Mouse (Mus musculus): ENCODE measurements around the gene Hmga1b.
"Not testable (repeated sequence)": the region's sequence is repeated elsewhere in the genome, so short reads cannot be mapped to it uniquely, and the experiment has no call there.

Gene Hmga1b

DNA sequence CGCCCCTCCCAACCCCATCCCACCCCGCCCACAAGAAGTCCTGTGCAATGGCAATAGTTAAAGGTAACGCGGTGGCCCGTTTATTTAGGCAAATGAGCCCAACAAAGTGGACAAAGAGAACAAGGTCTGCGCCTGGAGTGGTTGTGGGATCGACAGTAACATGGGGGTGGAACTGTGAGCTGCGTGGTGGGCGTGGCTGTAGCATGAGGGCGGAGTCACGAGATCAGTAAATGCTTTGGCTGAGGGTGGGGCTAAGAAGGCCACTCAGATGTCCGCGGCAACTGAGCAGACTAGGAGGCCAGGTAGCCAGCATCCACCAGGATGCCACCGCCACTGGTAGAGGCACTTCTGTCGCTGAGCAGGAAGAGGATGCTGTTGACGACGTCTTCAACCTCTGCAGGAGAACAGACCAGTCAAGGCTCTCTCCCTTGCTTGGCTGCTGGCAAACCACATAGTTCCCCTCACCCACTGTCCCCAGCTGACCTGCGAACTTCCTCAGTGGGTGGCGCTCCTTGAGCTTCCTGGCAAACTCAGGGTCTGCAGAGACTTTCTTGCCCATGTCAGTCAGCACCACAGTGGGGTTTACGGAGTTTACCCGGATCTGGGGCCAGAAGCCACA is 33.1 kb upstream of the Hmga1b start:
- in situ Hi-C loops (cut with MboI; ENCODE audit: low pct_unique_long_range_greater_than_20kb in 1 of 2, low sequenced_read_pairs in 2 of 2, unreplicated experiment in 1 of 2), result loop anchor here (5.0 to 10.0 kb wide), 4 partner anchors 38 to 305 kb away; partner anchors contain the start of gene Cd7 (in 1 of the 2)

DNA sequence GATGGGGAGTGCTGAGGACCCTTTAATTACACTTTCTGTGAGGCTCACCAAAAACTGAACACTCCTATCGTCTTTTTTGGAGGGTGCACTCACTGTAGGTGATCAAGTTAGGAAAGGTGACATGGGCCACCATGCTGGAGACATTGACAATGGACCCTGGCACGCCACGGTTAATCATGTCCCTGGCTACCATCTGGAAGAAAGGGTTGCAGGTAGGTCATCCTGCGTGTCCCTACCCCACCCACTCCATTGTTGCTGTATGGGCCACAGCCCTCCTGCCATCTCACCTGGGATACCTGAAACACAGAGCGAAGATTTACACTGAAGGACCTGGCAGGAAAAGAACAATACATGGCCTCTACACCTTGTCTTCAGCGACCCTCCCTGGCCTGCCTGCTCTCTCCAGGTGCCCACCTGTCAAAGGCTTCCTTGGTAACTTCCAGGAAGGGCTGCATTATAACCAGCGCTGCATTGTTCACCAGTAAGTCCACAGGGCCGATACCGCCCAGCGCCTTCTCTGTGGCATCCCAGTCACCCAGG is 32.2 kb upstream of the Hmga1b start:
- in situ Hi-C loops (cut with MboI; ENCODE audit: low pct_unique_long_range_greater_than_20kb in 1 of 2, low sequenced_read_pairs in 2 of 2, unreplicated experiment in 1 of 2), result no loop called here

DNA sequence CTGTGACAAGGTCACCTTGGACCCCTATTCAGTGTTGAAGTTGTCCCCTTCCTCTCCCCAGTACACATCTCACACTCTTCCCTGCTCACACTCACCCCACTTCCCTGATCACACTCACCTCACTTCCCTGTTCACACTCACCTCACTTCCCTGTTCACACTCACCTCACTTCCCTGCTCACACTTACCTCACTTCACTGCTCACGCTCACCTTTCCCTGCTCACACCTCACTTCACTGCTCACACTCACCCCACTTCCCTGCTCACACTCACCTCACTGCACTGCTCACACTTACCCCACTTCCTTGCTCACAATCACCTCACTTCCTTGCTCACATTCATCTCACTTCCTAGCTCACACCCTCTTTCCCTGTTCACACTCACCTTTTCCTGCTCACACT is 31.2 kb upstream of the Hmga1b start:
- in situ Hi-C loops (cut with MboI; ENCODE audit: low pct_unique_long_range_greater_than_20kb in 1 of 2, low sequenced_read_pairs in 2 of 2, unreplicated experiment in 1 of 2), result no loop called here

DNA sequence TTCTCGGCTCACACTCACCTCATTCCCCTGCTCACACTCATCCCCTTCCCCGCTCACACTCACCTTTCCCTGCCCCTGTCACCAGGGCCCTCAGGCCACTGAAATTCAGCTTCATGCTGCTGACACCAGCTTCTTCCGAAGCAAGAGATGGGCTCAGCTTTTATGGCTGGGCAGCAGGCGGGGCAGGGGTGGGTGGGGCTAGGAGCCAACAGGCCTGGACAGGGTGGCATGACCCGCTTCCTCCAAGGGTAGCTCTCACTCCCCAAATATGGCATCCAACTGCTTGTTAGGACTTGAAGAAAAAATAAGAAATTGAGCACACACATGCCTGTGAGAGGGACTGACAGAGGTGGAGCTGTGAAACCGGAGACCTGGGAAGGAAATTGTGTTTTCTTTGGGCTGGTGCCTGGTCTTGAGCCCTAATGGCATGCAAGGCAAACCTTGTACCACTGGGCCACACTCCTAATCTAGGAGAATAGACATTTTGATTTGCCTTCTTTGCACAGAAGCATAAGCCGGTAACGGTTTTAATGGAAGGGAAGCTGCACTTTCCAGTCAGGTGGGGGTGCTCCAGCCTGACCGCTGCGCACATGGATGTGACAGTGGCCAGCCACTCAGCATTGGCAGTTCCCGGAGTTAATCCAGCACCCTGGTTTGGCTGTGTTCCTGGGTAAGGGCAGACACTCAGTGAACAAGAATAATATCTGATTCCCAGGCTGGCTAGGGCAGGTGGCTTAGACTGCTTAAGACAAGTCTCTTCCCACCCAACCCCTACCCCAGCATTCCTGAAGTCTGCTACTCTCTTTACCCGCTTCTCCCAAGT is 30.5 kb upstream of the Hmga1b start, which contains the start of gene Cbr2:
Gene Cbr2 (minus strand): TSS at position 257 of the 823 bp plus-strand sequence.
- in situ Hi-C loops (cut with MboI; ENCODE audit: low pct_unique_long_range_greater_than_20kb in 1 of 2, low sequenced_read_pairs in 2 of 2, unreplicated experiment in 1 of 2), result no loop called here

DNA sequence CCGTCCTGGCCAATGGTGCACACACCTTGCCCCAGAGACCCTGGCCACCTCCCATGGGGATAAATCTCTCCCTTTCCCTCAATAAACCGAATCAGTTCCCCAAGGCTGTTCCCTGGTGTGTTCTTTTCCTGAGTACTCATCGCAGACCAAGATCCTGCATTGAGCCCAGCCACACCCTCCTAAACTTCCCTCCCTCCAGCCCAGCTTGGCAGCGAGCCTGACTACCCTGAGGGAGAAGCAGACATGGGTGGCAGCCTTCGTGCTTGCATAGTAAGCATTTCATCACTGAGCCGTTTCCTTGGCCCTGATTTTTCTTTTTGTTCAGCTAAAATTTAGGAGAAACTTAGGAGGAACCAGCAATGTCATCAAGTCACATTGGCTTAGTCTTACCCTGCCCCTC is 29.1 kb upstream of the Hmga1b start:
- in situ Hi-C loops (cut with MboI; ENCODE audit: low pct_unique_long_range_greater_than_20kb in 1 of 2, low sequenced_read_pairs in 2 of 2, unreplicated experiment in 1 of 2), result no loop called here

DNA sequence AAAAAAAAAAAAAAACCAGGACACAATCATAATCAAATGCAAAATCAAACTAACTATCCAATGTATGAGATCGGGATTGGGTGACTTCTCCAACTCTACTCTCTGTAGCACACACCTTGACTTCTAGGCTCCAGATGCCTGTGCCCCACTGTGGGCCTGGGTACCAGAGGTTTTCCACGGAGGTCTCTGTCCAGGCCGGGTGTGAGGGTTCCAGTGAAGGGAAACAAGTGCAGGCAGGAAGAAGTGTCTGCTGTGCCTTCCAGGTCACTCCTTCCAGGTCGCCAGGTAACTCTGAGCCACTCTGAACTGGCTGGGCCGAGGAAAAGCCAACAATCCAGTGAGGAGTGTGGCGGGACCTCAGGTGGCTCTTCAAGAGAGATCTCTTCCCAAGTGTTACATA is 26.2 kb upstream of the Hmga1b start:
- in situ Hi-C loops (cut with MboI; ENCODE audit: low pct_unique_long_range_greater_than_20kb in 1 of 2, low sequenced_read_pairs in 2 of 2, unreplicated experiment in 1 of 2), result no loop called here

DNA sequence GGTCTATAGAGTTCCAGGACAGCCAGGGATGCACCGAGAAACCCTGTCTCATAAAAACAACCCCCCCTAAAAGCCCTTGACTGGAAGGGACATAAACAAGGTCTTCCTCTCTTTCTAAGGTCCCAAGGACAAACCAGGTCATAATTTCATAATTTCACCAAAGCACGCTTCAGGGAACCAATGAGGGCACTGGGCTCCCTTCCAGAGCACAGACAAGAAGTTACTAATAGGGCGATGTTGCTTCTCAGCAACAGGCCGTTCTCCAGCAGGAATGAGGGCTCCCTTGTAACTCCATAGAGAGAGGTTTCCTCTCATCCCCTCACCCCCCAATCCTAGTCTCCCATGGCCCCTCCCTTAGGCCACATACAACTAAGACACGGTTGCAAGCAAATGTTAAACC is 21.6 kb upstream of the Hmga1b start:
- in situ Hi-C loops (cut with MboI; ENCODE audit: low pct_unique_long_range_greater_than_20kb in 1 of 2, low sequenced_read_pairs in 2 of 2, unreplicated experiment in 1 of 2), result no loop called here

DNA sequence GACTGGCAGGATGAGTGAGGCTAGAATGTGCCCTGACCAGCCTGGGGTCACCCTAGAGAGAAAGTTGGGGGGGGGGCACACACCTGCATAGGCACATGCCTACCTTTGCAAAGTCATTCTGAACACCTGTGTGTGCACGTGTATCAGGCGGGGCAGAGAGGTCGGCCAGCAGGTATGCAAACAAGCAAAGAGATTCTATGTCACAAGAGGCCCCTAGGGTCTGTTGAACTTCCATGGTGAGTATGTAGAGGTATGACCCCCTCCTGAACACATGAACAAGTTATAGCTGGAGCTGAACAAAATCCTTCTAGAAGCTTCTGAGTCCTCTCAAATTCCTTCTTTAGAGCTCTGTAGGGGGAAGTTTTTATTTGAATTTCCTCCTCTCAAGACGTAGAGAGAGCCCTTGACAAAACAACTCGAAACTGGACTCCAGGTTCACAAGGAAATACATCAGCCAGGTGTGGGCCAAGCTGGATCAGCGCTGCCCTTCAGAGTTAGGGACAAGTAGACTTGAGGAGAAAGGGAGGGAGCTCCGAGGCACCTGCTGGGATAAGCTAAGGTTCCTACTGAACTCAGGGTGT is 18.4 kb upstream of the Hmga1b start:
- in situ Hi-C loops (cut with MboI; ENCODE audit: low pct_unique_long_range_greater_than_20kb in 1 of 2, low sequenced_read_pairs in 2 of 2, unreplicated experiment in 1 of 2), result no loop called here

DNA sequence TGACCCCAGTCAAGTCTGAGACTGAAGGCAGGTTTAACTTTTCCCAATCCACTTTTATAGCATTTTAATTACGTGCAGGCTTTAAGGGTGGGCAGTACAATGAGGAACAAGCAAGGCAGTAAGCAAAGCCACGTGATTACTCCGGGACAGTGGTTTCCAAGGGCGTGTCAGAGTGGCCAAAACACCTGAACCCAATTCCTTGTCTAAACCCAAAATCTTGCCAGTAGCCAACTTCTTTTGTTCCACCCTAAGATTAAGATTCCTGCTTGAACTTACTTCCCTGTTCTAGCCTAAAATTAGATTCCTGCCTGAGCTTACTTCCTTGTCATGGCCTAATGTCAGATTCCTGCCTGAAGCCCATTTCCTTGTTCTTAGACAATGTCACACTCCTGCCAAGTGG is 14.6 kb upstream of the Hmga1b start:
- in situ Hi-C loops (cut with MboI; ENCODE audit: low pct_unique_long_range_greater_than_20kb in 1 of 2, low sequenced_read_pairs in 2 of 2, unreplicated experiment in 1 of 2), result no loop called here

DNA sequence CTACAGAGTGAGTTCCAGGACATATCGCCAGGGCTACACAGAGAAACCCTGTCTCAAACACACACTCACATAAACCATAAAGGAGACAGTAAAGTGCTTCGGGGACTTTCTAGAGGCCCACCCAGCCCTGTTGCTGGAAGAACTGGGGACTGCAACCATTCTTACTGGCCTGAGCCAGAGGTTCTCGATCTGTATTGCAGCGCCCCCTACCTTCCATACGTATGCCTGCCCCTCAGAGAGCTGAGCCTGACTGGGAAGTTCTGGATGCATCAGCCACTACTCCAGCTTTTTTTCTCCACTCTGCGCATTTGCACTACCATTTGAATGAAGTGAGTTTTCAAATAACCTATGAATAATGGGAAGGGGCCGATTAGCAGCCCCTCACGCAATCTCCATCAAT is 13.2 kb upstream of the Hmga1b start:
- in situ Hi-C loops (cut with MboI; ENCODE audit: low pct_unique_long_range_greater_than_20kb in 1 of 2, low sequenced_read_pairs in 2 of 2, unreplicated experiment in 1 of 2), result no loop called here

DNA sequence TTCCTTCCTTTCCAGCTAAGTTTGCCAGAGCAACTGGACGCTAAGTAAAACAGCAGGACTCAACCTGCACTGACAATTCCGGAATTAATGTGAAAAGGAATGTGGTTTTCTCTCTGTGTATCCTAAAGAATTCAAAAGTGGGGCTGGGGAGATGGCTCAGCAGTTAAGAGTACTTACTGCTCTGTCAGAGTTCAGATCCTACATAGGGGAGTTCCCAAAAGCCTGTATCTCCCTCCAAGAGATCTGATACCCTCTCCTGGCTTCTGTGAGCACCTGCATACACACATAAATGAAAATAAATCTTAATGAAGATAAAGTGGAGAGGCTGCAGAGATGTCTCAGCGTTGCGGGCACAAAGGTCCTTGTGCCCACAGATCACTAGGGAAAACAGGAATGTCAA is 11.0 kb upstream of the Hmga1b start:
- in situ Hi-C loops (cut with MboI; ENCODE audit: low pct_unique_long_range_greater_than_20kb in 1 of 2, low sequenced_read_pairs in 2 of 2, unreplicated experiment in 1 of 2), result no loop called here

DNA sequence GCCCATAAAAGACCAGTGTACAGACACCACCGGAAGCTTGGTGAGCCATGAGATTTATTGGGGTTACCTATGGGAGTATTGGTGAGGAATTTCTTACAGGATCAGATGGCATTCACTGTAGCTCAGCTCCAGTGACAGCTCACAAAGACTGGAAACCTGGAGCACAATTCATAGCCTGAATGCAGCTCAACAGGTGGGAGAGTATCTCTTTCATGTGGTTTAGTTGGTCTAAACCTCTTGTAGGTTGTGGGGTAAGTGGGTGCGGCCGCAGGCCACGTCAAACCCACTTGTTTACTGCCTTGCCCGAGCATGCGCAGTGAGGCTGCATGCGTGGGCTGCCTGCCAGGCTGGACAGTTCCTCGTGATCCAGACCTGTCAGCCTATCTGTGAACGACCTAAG is 2.4 kb upstream of the Hmga1b start:
- in situ Hi-C loops (cut with MboI; ENCODE audit: low pct_unique_long_range_greater_than_20kb in 1 of 2, low sequenced_read_pairs in 2 of 2, unreplicated experiment in 1 of 2), result no loop called here

DNA sequence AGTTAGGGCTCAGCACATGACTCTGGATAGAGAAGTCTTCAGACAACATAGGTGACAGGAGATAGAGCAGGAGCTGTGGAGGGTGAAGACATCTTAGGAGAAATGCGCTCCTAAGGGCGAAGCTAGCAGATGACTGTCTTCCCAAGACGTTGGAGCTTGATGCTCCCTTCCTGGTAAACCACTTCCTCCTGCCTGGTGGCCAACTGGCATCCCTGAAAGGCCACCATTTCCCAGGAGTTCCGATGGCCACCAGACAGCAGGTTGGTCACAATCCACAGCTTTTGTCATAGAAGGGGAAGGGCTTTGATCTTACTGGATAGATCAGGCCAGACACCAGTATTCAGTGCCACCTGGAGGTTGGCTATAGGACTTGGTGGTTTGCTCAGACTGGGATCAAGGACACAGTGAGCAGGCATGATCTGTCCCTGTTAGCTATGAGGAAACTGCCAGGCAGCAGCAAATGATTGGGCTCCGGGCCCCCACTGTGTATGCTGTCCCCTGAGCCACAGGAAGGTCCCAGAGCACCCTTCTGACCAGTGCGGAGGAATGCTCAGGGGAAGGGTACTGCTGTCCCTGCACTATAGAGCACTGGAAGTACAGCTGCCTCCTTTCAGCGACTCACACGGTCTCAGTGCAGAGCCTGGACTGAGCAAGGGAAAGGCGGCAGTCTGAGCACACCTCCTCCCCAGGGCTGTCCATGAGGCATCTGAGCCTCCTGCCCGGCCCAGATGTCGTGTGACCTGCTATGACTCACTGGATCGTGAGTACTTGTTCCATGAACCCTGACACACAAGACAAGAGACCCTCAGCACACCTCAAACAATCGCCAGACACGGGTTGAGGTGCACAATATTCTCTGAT is 553 bp upstream of the Hmga1b start:
- in situ Hi-C loops (cut with MboI; ENCODE audit: low pct_unique_long_range_greater_than_20kb in 1 of 2, low sequenced_read_pairs in 2 of 2, unreplicated experiment in 1 of 2), result no loop called here

DNA sequence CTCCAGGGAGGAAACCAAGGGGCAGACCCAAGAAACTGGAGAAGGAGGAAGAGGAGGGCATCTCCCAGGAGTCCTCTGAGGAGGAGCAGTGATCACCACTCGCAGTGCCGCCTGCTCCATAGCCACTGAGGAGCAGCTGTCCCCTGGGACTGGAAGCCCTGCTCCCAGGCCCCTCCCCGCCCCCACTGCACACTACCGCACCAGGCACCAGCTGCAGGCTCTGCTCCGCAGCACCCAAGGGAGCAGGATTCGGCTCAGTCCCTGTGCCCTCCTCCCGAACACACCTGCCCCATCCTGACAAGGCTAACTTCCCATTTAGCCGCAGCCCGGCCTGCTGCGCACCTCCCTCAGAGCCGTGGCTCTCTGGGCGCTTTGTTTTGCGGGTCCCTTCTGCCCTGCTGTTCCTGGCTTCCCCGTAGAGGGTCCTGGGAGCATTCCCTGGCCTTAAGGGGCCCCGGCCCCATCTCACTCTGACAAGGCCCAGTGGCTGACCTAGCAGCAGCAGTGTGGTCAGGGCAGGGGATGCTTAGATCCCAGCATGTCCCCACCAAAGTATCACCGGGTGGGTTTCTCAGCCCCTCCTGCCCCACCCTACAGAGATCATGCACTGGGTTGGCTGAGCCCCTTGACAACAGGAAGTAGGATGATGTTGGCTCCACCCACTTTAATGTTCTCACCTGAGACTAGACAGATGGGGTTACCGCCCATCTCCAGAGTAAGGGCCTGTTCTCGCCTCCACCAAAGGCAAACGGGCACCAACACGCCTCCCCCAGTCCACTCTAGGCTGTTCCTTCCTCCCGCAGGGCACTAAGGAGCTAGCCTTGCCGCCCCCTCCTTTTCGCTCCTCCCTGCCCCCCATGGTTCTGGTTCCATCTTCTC is 766 bp downstream of the Hmga1b start:
- in situ Hi-C loops (cut with MboI; ENCODE audit: low pct_unique_long_range_greater_than_20kb in 1 of 2, low sequenced_read_pairs in 2 of 2, unreplicated experiment in 1 of 2), result not testable (repeated sequence)

DNA sequence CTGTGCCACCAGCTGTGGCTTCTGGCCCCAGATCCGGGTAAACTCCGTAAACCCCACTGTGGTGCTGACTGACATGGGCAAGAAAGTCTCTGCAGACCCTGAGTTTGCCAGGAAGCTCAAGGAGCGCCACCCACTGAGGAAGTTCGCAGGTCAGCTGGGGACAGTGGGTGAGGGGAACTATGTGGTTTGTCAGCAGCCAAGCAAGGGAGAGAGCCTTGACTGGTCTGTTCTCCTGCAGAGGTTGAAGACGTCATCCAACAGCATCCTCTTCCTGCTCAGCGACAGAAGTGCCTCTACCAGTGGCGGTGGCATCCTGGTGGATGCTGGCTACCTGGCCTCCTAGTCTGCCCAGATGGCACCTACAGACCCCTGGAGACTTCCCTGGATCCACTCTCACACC is 4.4 kb downstream of the Hmga1b start:
- in situ Hi-C loops (cut with MboI; ENCODE audit: low pct_unique_long_range_greater_than_20kb in 1 of 2, low sequenced_read_pairs in 2 of 2, unreplicated experiment in 1 of 2), result loop anchor here in 1 of 2 experiments (5.0 kb wide), 1 partner anchor 40 kb away; the partner anchor contains the start of gene Dcxr

DNA sequence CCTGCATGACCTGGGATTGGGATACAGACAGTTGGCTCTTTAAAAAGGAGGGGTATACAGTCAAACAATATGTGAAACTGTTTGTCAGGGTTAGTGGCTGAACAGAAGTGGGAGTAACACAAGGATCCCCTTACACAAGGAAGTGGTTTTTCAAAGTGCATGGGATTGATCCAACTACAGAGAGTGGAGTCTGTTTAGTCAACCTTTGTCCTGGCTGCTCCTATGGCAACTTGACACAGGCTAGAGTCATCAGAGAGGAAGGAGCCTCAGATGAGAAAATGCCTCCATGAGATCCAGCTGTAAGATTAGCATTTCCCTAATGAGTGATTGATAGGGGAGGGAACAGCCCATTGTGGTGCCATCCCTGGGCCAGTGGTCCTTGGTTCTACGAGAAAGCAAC is 5.6 kb downstream of the Hmga1b start:
- in situ Hi-C loops (cut with MboI; ENCODE audit: low pct_unique_long_range_greater_than_20kb in 1 of 2, low sequenced_read_pairs in 2 of 2, unreplicated experiment in 1 of 2), result loop anchor here in 1 of 2 experiments (5.0 kb wide), 1 partner anchor 41 kb away; the partner anchor contains the start of gene Dcxr

DNA sequence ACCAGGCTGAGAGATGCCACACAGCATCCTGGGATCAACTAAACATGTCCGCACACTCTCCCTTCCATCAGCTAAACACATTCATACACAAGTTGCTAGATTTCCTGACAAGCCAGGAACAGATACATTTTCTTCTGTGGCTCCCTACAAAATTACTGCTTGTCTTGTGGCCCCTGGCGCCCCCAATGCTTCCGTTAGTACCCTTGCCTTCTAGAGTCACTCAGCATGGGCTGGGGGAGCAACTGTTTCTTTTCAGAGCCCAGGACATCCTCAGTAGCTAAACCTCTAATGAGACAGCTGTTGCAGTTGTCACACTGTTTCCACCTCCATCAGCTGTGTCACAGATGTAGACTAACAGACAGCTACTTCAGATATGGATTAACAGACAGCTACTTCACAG is 10.2 kb downstream of the Hmga1b start:
- in situ Hi-C loops (cut with MboI; ENCODE audit: low pct_unique_long_range_greater_than_20kb in 1 of 2, low sequenced_read_pairs in 2 of 2, unreplicated experiment in 1 of 2), result loop anchor here in 1 of 2 experiments (5.0 kb wide), 1 partner anchor 45 kb away; the partner anchor contains the start of gene Dcxr
